ENCODE assay signal across 8 mouse cellular contexts in the genomic region with DNA sequence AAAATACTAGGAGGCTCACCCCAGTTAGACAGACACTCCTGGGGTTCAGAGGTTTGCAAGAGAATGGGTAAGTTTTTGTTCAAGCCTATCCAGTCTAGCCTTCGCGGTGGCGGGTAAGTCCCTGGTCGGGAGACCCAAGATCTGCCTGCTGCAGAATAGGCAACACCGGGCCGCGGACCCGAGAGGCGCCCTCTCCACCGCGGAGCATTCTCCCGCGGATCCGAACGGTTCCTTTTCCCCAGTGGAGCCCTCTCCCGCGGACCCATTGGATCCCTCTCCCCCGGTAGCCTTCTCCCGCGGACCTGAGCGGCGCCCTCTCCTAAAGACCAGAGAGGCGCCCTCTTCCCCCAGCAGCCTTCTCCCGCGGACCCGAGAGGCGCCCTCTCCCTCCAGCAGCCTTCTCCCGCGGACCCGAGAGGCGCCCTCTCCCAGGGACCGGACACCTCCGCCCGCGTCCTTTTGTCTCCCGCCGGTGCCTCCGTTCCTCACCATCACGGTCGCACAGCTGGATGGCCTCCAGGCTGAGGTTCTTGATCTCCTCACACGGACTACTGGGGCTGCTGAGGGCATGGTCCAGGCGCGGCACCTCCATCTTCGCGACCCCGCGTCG. TPM values are rescaled to one million over a fixed set of nuclear protein-coding genes. Genes with fewer than 3 reads are reported as not detected.
DNase-seq lines count a peak whose midpoint lies in the region; ATAC-seq and TF ChIP-seq lines count a peak whose summit lies in the region.

No protein-coding gene starts in this region.

- peak overlapping the region; percentile 96 for H3K4me2 ChIP-seq in limb, embryonic 14.5 days (replicated peaks; ENCODE audit: low read depth, low read length, severe bottlenecking)
- H3K4me2 ChIP-seq in neural tube, embryonic 15.5 days, result peak overlapping the region; percentile 80

- under 1% methylated on average over 44 of the region's 48 CpGs for WGBS in kidney, adult 2 months
- WGBS in limb, embryonic 14.5 days, result under 1% methylated on average over 40 of the region's 48 CpGs
- WGBS in neural tube, embryonic 15.5 days, result under 1% methylated on average over 48 of the region's 48 CpGs

- ATAC-seq in limb, embryonic 14.5 days (ENCODE audit: low FRiP score, low read depth), result 0 out of 2 replicates have a peak, but pooled peaks have one; percentile 13
- ATAC-seq in neural tube, embryonic 15.5 days (ENCODE audit: low FRiP score), result peak; percentile 62

- H3K4me3 ChIP-seq in kidney, adult 2 months (ENCODE audit: insufficient read depth, low read depth, low read length), result peak overlapping the region; percentile 86
- peak overlapping the region; percentile 67 for H3K4me3 ChIP-seq in limb, embryonic 14.5 days (replicated peaks; ENCODE audit: low read length)
- peak overlapping the region; percentile 87 for H3K4me3 ChIP-seq in neural tube, embryonic 15.5 days (replicated peaks)

- H3K27ac ChIP-seq in kidney, adult 2 months (ENCODE audit: insufficient read depth, low read depth, low read length), result peak overlapping the region; percentile 46; the same call in 1 of the 2 replicates
- H3K27ac ChIP-seq in limb, embryonic 14.5 days (replicated peaks; ENCODE audit: low read depth, low read length), result no peak overlapping the region
- peak overlapping the region; percentile 99 for H3K27ac ChIP-seq in neural tube, embryonic 15.5 days (replicated peaks)

- no peaks in the 10 kb centered on the region for H3K9me3 ChIP-seq in limb, embryonic 14.5 days (ENCODE audit: control insufficient read depth, low read length)
- H3K9me3 ChIP-seq in neural tube, embryonic 15.5 days (replicated peaks), result no peaks in the 10 kb centered on the region

- H3K9ac ChIP-seq in limb, embryonic 14.5 days (ENCODE audit: low read depth, low read length, severe bottlenecking), result peak overlapping the region; percentile 34; the same call in 1 of the 2 replicates
- H3K9ac ChIP-seq in neural tube, embryonic 15.5 days (replicated peaks), result peak overlapping the region; percentile 96

- intact Hi-C loops in gastrocnemius, postnatal 14 days (cut with DNase I; ENCODE audit: low total_unique reads), result no loop called here

- H3K4me1 ChIP-seq in kidney, adult 2 months (ENCODE audit: control insufficient read depth, insufficient read depth, low read length), result peaks cover 6% of the 10 kb centered on the region; the same call in 1 of the 2 replicates
- peaks cover 6% of the 10 kb centered on the region; the same call in 1 of the 2 replicates for H3K4me1 ChIP-seq in limb, embryonic 14.5 days (ENCODE audit: control insufficient read depth, insufficient read depth, low read length)
- peaks cover 30% of the 10 kb centered on the region for H3K4me1 ChIP-seq in neural tube, embryonic 15.5 days

- H3K36me3 ChIP-seq in kidney, adult 2 months (ENCODE audit: control insufficient read depth, insufficient read depth, low read length), result no peaks in the 10 kb centered on the region
- H3K36me3 ChIP-seq in limb, embryonic 14.5 days (ENCODE audit: control insufficient read depth, insufficient read depth, low read length), result no peaks in the 10 kb centered on the region
- no peaks in the 10 kb centered on the region for H3K36me3 ChIP-seq in neural tube, embryonic 15.5 days

- H3K27me3 ChIP-seq in kidney, adult 2 months (replicated peaks; ENCODE audit: control insufficient read depth, insufficient read depth, low read length), result no peaks in the 10 kb centered on the region
- peaks cover 23% of the 10 kb centered on the region; the same call in 1 of the 2 replicates for H3K27me3 ChIP-seq in limb, embryonic 14.5 days (ENCODE audit: control insufficient read depth, insufficient read depth, low read length)
- no peaks in the 10 kb centered on the region for H3K27me3 ChIP-seq in neural tube, embryonic 15.5 days (replicated peaks)

- peak; percentile 5 for DNase-seq in gastrocnemius, postnatal 14 days
- DNase-seq in gastrocnemius, adult 8-10 months (ENCODE audit: low spot score in 2 of 2), result no peak
- peak; percentile 4 to 9 for DNase-seq in adrenal gland, postnatal 4 days (ENCODE audit: low spot score in 2 of 2)
- DNase-seq in frontal cortex, adult 2 months (ENCODE audit: extremely low spot score in 1 of 2, low spot score in 1 of 2), result peak; percentile 24 to 53
- DNase-seq in kidney, adult 2 months, result peak; percentile 55
- DNase-seq in limb, embryonic 14.5 days (ENCODE audit: low spot score), result no peak
- DNase-seq in urinary bladder, postnatal 4 days (ENCODE audit: low spot score in 2 of 2), result peak; percentile 18 to 60

- TF ChIP-seq CTCF in kidney, adult 2 months (conservative IDR thresholded peaks at IDR 0.05; ENCODE audit: insufficient read depth, insufficient read length, low read depth, low read length), result no peak

- TF ChIP-seq POLR2A in kidney, adult 2 months (IDR thresholded peaks at IDR 0.05; ENCODE audit: low read depth, low read length), result no peak
- TF ChIP-seq POLR2A in limb, embryonic 14.5 days (IDR thresholded peaks at IDR 0.05; ENCODE audit: borderline replicate concordance, extremely low read depth, insufficient read depth, insufficient read length), result no peak

RNA-seq across cellular contexts. Expression of a gene that starts 57.1 kb away (rescaled TPM):
- total RNA-seq in gastrocnemius, postnatal 14 days (2021), result under 1 TPM; 0.10 to 0.27 TPM
- total RNA-seq in gastrocnemius, adult 8-10 months (2022), result not detected
- 10 to 100 TPM in 1 of 2 experiments, 1 to 10 TPM in 1; 4.8 to 10.6 TPM for total RNA-seq in adrenal gland, postnatal 4 days (2021)
- 179 and 194 TPM in 2 replicates for polyA plus RNA-seq in frontal cortex, adult 2 months (2012; rRNA removed)
- 71.8 and 75.4 TPM in 2 replicates for polyA plus RNA-seq in kidney, adult 2 months (2012; rRNA removed)
- 1.4 TPM in 2 replicates for polyA plus RNA-seq in limb, embryonic 14.5 days (2012; rRNA removed)
- polyA plus RNA-seq in limb, embryonic 14.5 days (2014; fragmentation: Nextera tagmentation; extraction: Ambion mirVana), result 1.5 and 2.3 TPM in 2 replicates
- 279 and 335 TPM in 2 replicates for polyA plus RNA-seq in neural tube, embryonic 15.5 days (2015; fragmentation: Nextera tagmentation; extraction: Ambion mirVana)

Comparison
In these comparisons a context has a peak if more than half of its experiments do, and no peak if none do; other contexts are left out.
1. DNase-seq: peak in gastrocnemius, postnatal 14 days (single experiment), adrenal gland, postnatal 4 days (2 of 2), frontal cortex, adult 2 months (2 of 2), kidney, adult 2 months (single experiment) and urinary bladder, postnatal 4 days (2 of 2); none in gastrocnemius, adult 8-10 months (0 of 2) and limb, embryonic 14.5 days (single experiment).
2. RNA of a gene that starts 57.1 kb away (polyA plus RNA-seq): 279 to 335 TPM in neural tube, embryonic 15.5 days, 179 to 194 TPM in frontal cortex, adult 2 months and 71.8 to 75.4 TPM in kidney, adult 2 months; 1.4 to 2.3 TPM in limb, embryonic 14.5 days; every median in the first group is over 10 times any median in the second.
3. Peak in every context shown above with its lines, with median percentiles within 50 percentile points of each other: H3K4me3 ChIP-seq.